Mouse (Mus musculus): ENCODE measurements around the gene Cwc25.

Cwc25 gene

GRCm38 (mm10) chr11:97698741-97699611, 67.4 kb downstream of the Cwc25 start:
- DNase-seq (ENCODE audit: low spot score): peak; percentile 52

DNA sequence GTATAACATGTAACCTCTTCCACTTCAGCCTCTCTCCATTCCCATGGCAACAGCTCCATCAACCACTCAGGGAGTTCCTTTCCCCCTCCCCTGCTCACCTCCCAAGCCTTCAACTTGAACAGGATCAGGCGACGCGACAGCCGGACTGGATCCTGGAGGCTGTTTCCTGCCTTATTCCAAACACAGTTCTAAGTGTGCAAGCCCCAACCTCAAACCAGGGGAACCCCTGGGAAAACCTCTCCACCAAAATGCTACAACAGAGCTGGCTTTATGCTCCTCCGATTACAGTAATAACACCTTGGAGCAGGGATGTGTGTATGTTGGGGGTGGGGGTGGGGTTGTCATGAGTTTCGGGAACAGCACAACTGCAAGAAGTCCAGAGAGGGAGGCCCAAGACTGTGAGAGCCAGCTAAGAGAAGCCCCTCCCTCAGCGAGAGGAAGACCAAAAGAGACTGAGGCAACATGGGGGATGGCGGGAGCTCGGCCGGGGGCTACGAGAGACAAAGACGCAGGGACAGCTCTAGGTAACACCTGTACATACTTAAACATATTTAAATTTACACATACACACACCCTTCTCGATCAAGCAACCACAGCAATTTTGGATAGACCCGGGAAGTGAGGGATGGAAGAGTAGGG, 68.3 kb downstream of the Cwc25 start:
- DNase-seq (ENCODE audit: low spot score): no peak

DNA sequence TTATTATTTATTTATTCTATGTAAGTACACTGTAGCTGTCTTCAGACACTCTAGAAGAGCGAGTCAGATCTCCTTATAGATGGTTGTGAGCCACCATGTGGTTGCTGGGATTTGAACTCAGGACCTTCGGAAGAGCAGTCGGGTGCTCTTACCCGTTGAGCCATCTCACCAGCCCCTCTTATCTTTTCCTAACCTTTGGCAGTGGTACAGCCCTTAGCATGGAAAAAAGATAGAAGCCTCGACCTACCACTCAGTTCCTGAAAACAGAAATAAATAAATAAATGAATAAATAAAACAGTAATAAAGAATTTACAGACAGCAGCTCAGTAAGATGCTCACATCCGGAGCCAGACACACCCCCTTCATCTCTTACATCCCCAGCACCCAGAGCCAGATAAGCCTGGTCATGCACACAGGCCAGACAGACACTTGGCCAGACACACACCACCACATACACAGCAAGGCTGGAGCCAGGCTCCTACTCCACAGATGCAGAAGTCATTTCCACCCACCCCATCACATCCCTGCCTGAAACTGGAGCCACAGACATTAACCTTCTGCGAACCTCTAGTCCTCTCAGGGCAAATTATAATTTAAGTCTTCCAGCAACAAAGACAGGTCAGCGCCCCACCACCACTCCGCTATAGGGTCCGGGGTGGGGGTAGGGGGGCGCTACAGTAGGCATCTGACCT, 69.0 kb downstream of the Cwc25 start:
- DNase-seq (ENCODE audit: low spot score): no peak

DNA sequence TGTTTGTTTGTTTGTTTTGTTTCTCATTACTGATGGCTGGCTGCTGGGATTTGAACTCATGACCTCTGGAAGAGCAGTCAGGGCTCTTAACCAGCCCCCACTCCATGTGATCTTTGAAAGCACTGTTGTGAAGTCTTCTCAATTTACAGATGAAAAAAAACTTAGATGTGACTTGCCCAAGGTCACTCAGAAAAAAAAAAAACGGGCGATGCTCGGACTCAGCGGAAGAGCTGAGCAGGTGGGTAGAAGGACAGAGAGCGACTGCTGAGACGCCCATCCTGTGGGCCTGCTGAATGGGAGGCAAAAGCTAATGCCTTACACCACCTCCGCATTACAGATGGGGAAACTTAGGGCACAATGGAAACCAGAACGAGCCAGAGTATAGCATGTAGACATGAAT, 69.7 kb downstream of the Cwc25 start:
- DNase-seq (ENCODE audit: low spot score): no peak

GRCm38 (mm10) chr11:97695712-97696401, 70.5 kb downstream of the Cwc25 start:
- DNase-seq (ENCODE audit: low spot score): no peak
